Mouse (Mus musculus) adrenal gland, adult 8-10 months (tissue): ENCODE results near the gene Tap2. TPM values are rescaled to one million over a fixed set of nuclear protein-coding genes. Genes with fewer than 3 reads are reported as not detected.

ENCODE experiments used
- DNase-seq: peaks from one replicate; pipeline ENCODE4 v3.0.0; 2022
- total RNA-seq, 4 experiments: library from RNA; stranded (reverse); gene quantifications; 2 replicates each; pipeline ENCODE4 v1.2.4; 2022

The Tap2 gene
- total RNA-seq, 4 experiments from 2014 or later = 53.9 to 71.1 (median 67.2) TPM

- peak; percentile 94 for DNase-seq
These were observed 6.1 kb upstream of the Tap2 start, which contains the start of gene Psmb8 for GRCm38 (mm10) chr17:34196941-34197894. Gene Psmb8, plus strand, starts transcription at chr17:34197721.

- DNase-seq = no peak
These were observed 5.3 kb upstream of the Tap2 start for GRCm38 (mm10) chr17:34197904-34198520.

GRCm38 (mm10) chr17:34198521-34198912 lies 4.8 kb upstream of the Tap2 start:
- DNase-seq = no peak

- DNase-seq = no peak
These were observed 4.2 kb upstream of the Tap2 start for GRCm38 (mm10) chr17:34199050-34199619.

GRCm38 (mm10) chr17:34200047-34200446 lies 3.3 kb upstream of the Tap2 start:
- no peak for DNase-seq

- DNase-seq = no peak
These were observed 2.4 kb upstream of the Tap2 start for GRCm38 (mm10) chr17:34200772-34201505.

GRCm38 (mm10) chr17:34201506-34202055 lies 1.7 kb upstream of the Tap2 start:
- DNase-seq = no peak

- no peak for DNase-seq
These were observed 426 bp upstream of the Tap2 start for GRCm38 (mm10) chr17:34202760-34203442.

- DNase-seq = peak; percentile 79
These were observed 1.1 kb downstream of the Tap2 start for GRCm38 (mm10) chr17:34204303-34205010.

- no peak for DNase-seq
These were observed 1.9 kb downstream of the Tap2 start for GRCm38 (mm10) chr17:34205021-34205745.

GRCm38 (mm10) chr17:34205746-34206176 lies 2.4 kb downstream of the Tap2 start:
- DNase-seq = no peak

- DNase-seq = no peak
These were observed 3.4 kb downstream of the Tap2 start for GRCm38 (mm10) chr17:34206731-34207130.

GRCm38 (mm10) chr17:34207456-34207855 lies 4.1 kb downstream of the Tap2 start:
- DNase-seq = no peak

- peak; percentile 1 for DNase-seq
These were observed 4.5 kb downstream of the Tap2 start for GRCm38 (mm10) chr17:34207866-34208265.

GRCm38 (mm10) chr17:34208421-34208820 lies 5.1 kb downstream of the Tap2 start:
- DNase-seq = no peak

- DNase-seq = peak; percentile 1
These were observed 6.4 kb downstream of the Tap2 start for GRCm38 (mm10) chr17:34209680-34210079.

GRCm38 (mm10) chr17:34210599-34210998 lies 7.3 kb downstream of the Tap2 start:
- peak; percentile 74 for DNase-seq

GRCm38 (mm10) chr17:34211746-34212365 lies 8.5 kb downstream of the Tap2 start:
- peak; percentile 1 for DNase-seq

- no peak for DNase-seq
These were observed 10.6 kb downstream of the Tap2 start for GRCm38 (mm10) chr17:34213936-34214335.

- no peak for DNase-seq
These were observed 11.8 kb downstream of the Tap2 start for GRCm38 (mm10) chr17:34215176-34215575.
